8 mouse cellular contexts compared by ENCODE assay signal in the genomic region with DNA sequence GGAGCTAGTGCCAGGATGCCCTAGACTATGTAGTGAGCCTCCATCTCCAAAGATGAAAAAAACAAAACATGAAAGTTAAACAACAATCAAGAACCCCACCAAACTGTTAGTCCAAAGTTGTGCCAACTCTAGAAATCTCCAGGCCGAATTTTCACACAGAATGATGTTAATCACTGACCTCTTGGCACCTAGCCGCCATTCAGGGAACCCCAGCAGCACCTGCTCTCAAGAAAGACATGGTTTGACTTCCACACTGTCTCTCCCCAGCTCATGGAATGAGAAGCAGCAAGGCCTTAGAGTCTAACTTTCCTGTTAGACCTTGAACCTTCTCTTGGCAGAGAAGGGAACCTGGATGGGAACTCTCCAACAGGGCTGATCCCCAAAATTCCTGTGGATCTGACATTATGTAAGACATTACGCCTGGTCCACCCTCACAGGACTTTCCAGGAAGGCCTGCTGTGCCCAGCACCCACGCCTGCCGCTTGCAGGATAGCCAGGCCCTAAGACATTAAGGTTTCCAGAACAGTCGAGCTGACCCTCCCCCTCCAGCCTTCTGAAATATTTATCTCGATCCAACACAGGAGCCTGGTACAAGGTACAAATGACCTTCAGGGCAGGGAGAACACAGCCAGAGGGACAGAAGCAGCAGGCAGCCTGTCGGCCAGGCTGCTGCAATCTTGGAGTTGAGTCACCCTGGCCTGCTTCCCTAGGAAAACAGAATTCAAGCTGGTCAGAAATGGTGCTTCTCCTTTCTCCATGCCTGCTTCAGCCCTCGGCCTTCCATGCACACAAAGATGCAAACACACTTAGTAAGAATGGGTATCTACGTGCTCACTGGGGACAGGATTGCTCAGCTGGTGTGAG. TPM values are rescaled to one million over a fixed set of nuclear protein-coding genes. Genes with fewer than 3 reads are reported as not detected.
A peak's percentile ranks its signal among the peaks of the same experiment; 100 is the strongest.
DNase-seq lines count a peak whose midpoint lies in the region; ATAC-seq and TF ChIP-seq lines count a peak whose summit lies in the region.
"Had no signal": no experiment of that assay in that cellular context is flagged by ENCODE, and none has a peak within 500 bp of the region (broad histone marks: within the 10 kb centered on the region; RNA-seq: fewer than 3 reads in every experiment).

No protein-coding gene starts in this region.

- no peak for TF ChIP-seq CTCF in kidney, adult 2 months (conservative IDR thresholded peaks at IDR 0.05; ENCODE audit: insufficient read depth, insufficient read length, low read depth, low read length)

- H3K4me1 ChIP-seq in kidney, adult 2 months (ENCODE audit: control insufficient read depth, insufficient read depth, low read length): peaks cover 22% of the 10 kb centered on the region
- H3K4me1 ChIP-seq in hindbrain, embryonic 11.5 days (replicated peaks; ENCODE audit: control insufficient read depth, insufficient read depth, low read length): no peaks in the 10 kb centered on the region
- H3K4me1 ChIP-seq in midbrain, embryonic 10.5 days: peaks cover 6% of the 10 kb centered on the region; the same call in 1 of the 2 replicates
- H3K4me1 ChIP-seq in midbrain, embryonic 15.5 days: no peaks in the 10 kb centered on the region

- no peak overlapping the region for H3K9ac ChIP-seq in hindbrain, embryonic 11.5 days (ENCODE audit: low read depth, low read length)
- no peak overlapping the region for H3K9ac ChIP-seq in midbrain, embryonic 15.5 days
- H3K9ac ChIP-seq: embryonic facial prominence, embryonic 12.5 days had no signal

- H3K4me3 ChIP-seq in kidney, adult 2 months (ENCODE audit: insufficient read depth, low read depth, low read length): no peak overlapping the region
- H3K4me3 ChIP-seq in hindbrain, embryonic 11.5 days (ENCODE audit: low read depth, low read length): no peak overlapping the region
- H3K4me3 ChIP-seq in midbrain, embryonic 10.5 days: no peak overlapping the region
- H3K4me3 ChIP-seq in midbrain, embryonic 15.5 days: no peak overlapping the region
- H3K4me3 ChIP-seq: embryonic facial prominence, embryonic 12.5 days had no signal

- H3K4me2 ChIP-seq in hindbrain, embryonic 11.5 days (replicated peaks; ENCODE audit: low read depth, low read length): no peak overlapping the region
- H3K4me2 ChIP-seq in midbrain, embryonic 15.5 days: no peak overlapping the region
- H3K4me2 ChIP-seq: embryonic facial prominence, embryonic 12.5 days had no signal

- H3K36me3 ChIP-seq in kidney, adult 2 months (ENCODE audit: control insufficient read depth, insufficient read depth, low read length): no peaks in the 10 kb centered on the region
- H3K36me3 ChIP-seq in hindbrain, embryonic 11.5 days (ENCODE audit: control insufficient read depth, insufficient read depth, low read length): no peaks in the 10 kb centered on the region
- H3K36me3 ChIP-seq in midbrain, embryonic 10.5 days: no peaks in the 10 kb centered on the region
- no peaks in the 10 kb centered on the region for H3K36me3 ChIP-seq in midbrain, embryonic 15.5 days (replicated peaks)
- H3K36me3 ChIP-seq: embryonic facial prominence, embryonic 12.5 days had no signal

- 33% methylated on average over 10 of the region's 10 CpGs for WGBS in kidney, adult 2 months
- 72% methylated on average over 10 of the region's 10 CpGs for WGBS in hindbrain, embryonic 11.5 days
- 83% methylated on average over 10 of the region's 10 CpGs for WGBS in midbrain, embryonic 10.5 days
- WGBS in midbrain, embryonic 15.5 days: 74% methylated on average over 10 of the region's 10 CpGs

- ATAC-seq in hindbrain, embryonic 11.5 days (ENCODE audit: low FRiP score): no peak
- no peak for ATAC-seq in midbrain, embryonic 15.5 days (replicated peaks)

- peak; percentile 28 for DNase-seq in urinary bladder, postnatal 14 days (ENCODE audit: low spot score)
- DNase-seq in urinary bladder, postnatal 10 days (ENCODE audit: low spot score): no peak
- peak; percentile 74 for DNase-seq in fibroblast of lung, adult 2 months (ENCODE audit: low read depth)
- DNase-seq in kidney, adult 2 months: peak; percentile 94
- no peak for DNase-seq in hindbrain, embryonic 11.5 days (ENCODE audit: low spot score)
- no peak for DNase-seq in midbrain, embryonic 10.5 days (ENCODE audit: low spot score)

- H3K9me3 ChIP-seq in hindbrain, embryonic 11.5 days (ENCODE audit: control insufficient read depth, low read length): no peaks in the 10 kb centered on the region
- no peaks in the 10 kb centered on the region for H3K9me3 ChIP-seq in midbrain, embryonic 10.5 days (replicated peaks)
- H3K9me3 ChIP-seq in midbrain, embryonic 15.5 days: no peaks in the 10 kb centered on the region
- H3K9me3 ChIP-seq: embryonic facial prominence, embryonic 12.5 days had no signal

- no peak for TF ChIP-seq POLR2A in kidney, adult 2 months (IDR thresholded peaks at IDR 0.05; ENCODE audit: low read depth, low read length)

- peak overlapping the region; percentile 91 for H3K27ac ChIP-seq in kidney, adult 2 months (ENCODE audit: insufficient read depth, low read depth, low read length)
- no peak overlapping the region for H3K27ac ChIP-seq in hindbrain, embryonic 11.5 days (ENCODE audit: low read depth, low read length)
- no peak overlapping the region for H3K27ac ChIP-seq in midbrain, embryonic 10.5 days (replicated peaks)
- no peak overlapping the region for H3K27ac ChIP-seq in midbrain, embryonic 15.5 days
- H3K27ac ChIP-seq: embryonic facial prominence, embryonic 12.5 days had no signal

- H3K27me3 ChIP-seq in kidney, adult 2 months (replicated peaks; ENCODE audit: control insufficient read depth, insufficient read depth, low read length): no peaks in the 10 kb centered on the region
- no peaks in the 10 kb centered on the region for H3K27me3 ChIP-seq in hindbrain, embryonic 11.5 days (ENCODE audit: control insufficient read depth, insufficient read depth, low read length)
- no peaks in the 10 kb centered on the region for H3K27me3 ChIP-seq in midbrain, embryonic 10.5 days (ENCODE audit: low read depth, poor library complexity, severe bottlenecking)
- H3K27me3 ChIP-seq in midbrain, embryonic 15.5 days (replicated peaks): no peaks in the 10 kb centered on the region
- H3K27me3 ChIP-seq: embryonic facial prominence, embryonic 12.5 days had no signal

RNA-seq across cellular contexts. Expression of a gene that starts 12.3 kb away (rescaled TPM):
- polyA plus RNA-seq in kidney, adult 2 months (2012; rRNA removed): 38.6 and 47.8 TPM in 2 replicates
- 5.8 and 7.0 TPM in 2 replicates for polyA plus RNA-seq in hindbrain, embryonic 11.5 days (2014; fragmentation: Nextera tagmentation; extraction: Ambion mirVana)
- 2.9 and 3.4 TPM in 2 replicates for polyA plus RNA-seq in midbrain, embryonic 10.5 days (2016; fragmentation: Nextera tagmentation; extraction: Ambion mirVana)
- 2.4 and 2.5 TPM in 2 replicates for polyA plus RNA-seq in midbrain, embryonic 15.5 days (2015; fragmentation: Nextera tagmentation; extraction: Ambion mirVana)

RNA-seq across cellular contexts. Expression of a gene that starts 49.6 kb away (rescaled TPM):
- polyA plus RNA-seq in kidney, adult 2 months (2012; rRNA removed): 65.7 and 66.6 TPM in 2 replicates
- polyA plus RNA-seq in hindbrain, embryonic 11.5 days (2014; fragmentation: Nextera tagmentation; extraction: Ambion mirVana): 19.3 and 34.5 TPM in 2 replicates
- polyA plus RNA-seq in midbrain, embryonic 10.5 days (2016; fragmentation: Nextera tagmentation; extraction: Ambion mirVana): 36.9 and 37.1 TPM in 2 replicates
- 39.2 and 39.3 TPM in 2 replicates for polyA plus RNA-seq in midbrain, embryonic 15.5 days (2015; fragmentation: Nextera tagmentation; extraction: Ambion mirVana)

Comparison
In these comparisons a context has a peak if more than half of its experiments do, and no peak if none do; other contexts are left out.
1. DNase-seq: peak in urinary bladder, postnatal 14 days (single experiment), fibroblast of lung, adult 2 months (single experiment) and kidney, adult 2 months (single experiment); none in urinary bladder, postnatal 10 days (single experiment), hindbrain, embryonic 11.5 days (single experiment) and midbrain, embryonic 10.5 days (single experiment).